Mouse (Mus musculus): Measurements from ENCODE around the gene Gm16430.
"Not testable (repeated sequence)": the region's sequence is repeated elsewhere in the genome, so short reads cannot be mapped to it uniquely, and the experiment has no call there.

Gm16430 gene

GRCm38 (mm10) chrX:54621911-54622310 is at the start of gene Gm16430:
Gene Gm16430 (plus strand): TSS chrX:54622211.
- DNase-seq (ENCODE audit: inconsistent age in 2 of 2, low spot score in 1 of 2), result not testable (repeated sequence)

Measured in adrenal gland, adult (tissue).